Mouse (Mus musculus): ENCODE data around the gene Klf13.

DNA sequence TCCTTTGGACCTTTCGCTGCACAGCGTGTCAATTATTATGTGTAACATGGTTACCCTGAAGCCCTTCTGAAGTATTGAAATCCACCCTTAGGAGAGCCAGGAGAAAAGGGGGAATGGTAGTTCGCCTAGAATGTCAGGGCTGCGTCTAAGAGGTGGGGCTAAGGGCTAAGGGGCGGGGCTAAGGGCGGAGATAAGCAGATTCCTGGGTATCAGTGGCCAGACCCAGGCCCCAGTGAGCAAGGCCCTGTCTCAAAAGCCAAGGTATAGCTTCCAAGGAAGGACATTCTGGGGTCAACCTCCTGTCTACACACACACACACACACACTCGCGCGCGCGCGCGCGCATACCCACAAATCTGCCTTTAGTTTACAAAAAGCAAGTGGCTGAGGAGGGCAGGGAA lies 61.1 kb downstream of the Klf13 start:
- TF ChIP-seq MAX (IDR thresholded peaks at IDR 0.05; ENCODE audit: low read depth) (no peak), SRF (IDR thresholded peaks at IDR 0.05; ENCODE audit: control insufficient read depth, insufficient read length, low read depth) (no peak), TCF12 (IDR thresholded peaks at IDR 0.05; ENCODE audit: insufficient read depth, poor library complexity, severe bottlenecking) (no peak), POLR2A (IDR thresholded peaks at IDR 0.05; ENCODE audit: insufficient read length, low read depth) (no peak), E2F4 (IDR thresholded peaks at IDR 0.05; ENCODE audit: insufficient read depth) (no peak), MYOD1 (IDR thresholded peaks at IDR 0.05; ENCODE audit: control insufficient read depth in 1 of 3, insufficient read length in 2 of 3, low read depth in 2 of 3) (no peak), MYOG (IDR thresholded peaks at IDR 0.05; ENCODE audit: control insufficient read depth in 1 of 3, insufficient read depth in 1 of 3, insufficient read length in 2 of 3, low read depth in 2 of 3) (no peak), TCF3 (IDR thresholded peaks at IDR 0.05; ENCODE audit: insufficient read length, low read depth) (no peak)

Measured in myocyte (in vitro differentiated cells).